Mouse (Mus musculus) limb, embryonic 14.5 days (tissue): Measurements from ENCODE around the gene Nle1. TPM values are rescaled to one million over a fixed set of nuclear protein-coding genes. Genes with fewer than 3 reads are reported as not detected.
"Not testable (repeated sequence)": the region's sequence is repeated elsewhere in the genome, so short reads cannot be mapped to it uniquely, and the experiment has no call there.

Experiments used
- ATAC-seq: fragments of 200-750 bp; cut with Nextera tagmentation; 2 replicates; pipeline ENCODE4 v1.8.0; 2017; ENCODE audit warnings: low read depth, moderate number of reproducible peaks, moderate TSS enrichment; ENCODE audit not compliant: low FRiP score
- DNase-seq: peaks from one replicate; pipeline ENCODE4 v3.0.0-alpha.2; 2015; ENCODE audit warnings: low spot score
- H3K27ac ChIP-seq: fragments of 300-500 bp; sonication (generic); replicated peaks from 2 replicates; pipeline ENCODE4 v1.5.1; 2014; ENCODE audit warnings: low read depth, mild to moderate bottlenecking, low read length, moderate library complexity, mixed read lengths
- H3K27me3 ChIP-seq: fragments of 300-500 bp; sonication (generic); 2 replicates; pipeline ENCODE4 v1.6.1; 2014; ENCODE audit warnings: low read length, mixed read lengths; ENCODE audit not compliant: control insufficient read depth, insufficient read depth
- H3K36me3 ChIP-seq: fragments of 300-500 bp; sonication (generic); 2 replicates; pipeline ENCODE4 v1.6.1; 2014; ENCODE audit warnings: mild to moderate bottlenecking, low read length, moderate library complexity, mixed read lengths; ENCODE audit not compliant: control insufficient read depth, insufficient read depth
- H3K4me1 ChIP-seq: fragments of 300-500 bp; sonication (generic); 2 replicates; pipeline ENCODE4 v1.6.1; 2014; ENCODE audit warnings: antibody characterized with exemption, low read length, mixed read lengths; ENCODE audit not compliant: control insufficient read depth, insufficient read depth
- H3K4me2 ChIP-seq: fragments of 300-500 bp; sonication (generic); replicated peaks from 2 replicates; pipeline ENCODE4 v1.6.1; 2014; ENCODE audit warnings: low read depth, mild to moderate bottlenecking, low read length, moderate library complexity; ENCODE audit not compliant: severe bottlenecking
- H3K4me3 ChIP-seq: fragments of 300-500 bp; sonication (generic); replicated peaks from 2 replicates; pipeline ENCODE4 v1.5.1; 2014; ENCODE audit warnings: low read length
- H3K9ac ChIP-seq: fragments of 300-500 bp; sonication (generic); 2 replicates; pipeline ENCODE4 v1.6.1; 2014; ENCODE audit warnings: mild to moderate bottlenecking, low read depth, low read length, moderate library complexity; ENCODE audit not compliant: severe bottlenecking
- H3K9me3 ChIP-seq: fragments of 300-500 bp; sonication (generic); 2 replicates; pipeline ENCODE4 v1.6.1; 2016; ENCODE audit warnings: low read length; ENCODE audit not compliant: control insufficient read depth
- POLR2A ChIP-seq: fragments of 200-500 bp; IDR thresholded peaks from 2 replicates; pipeline ENCODE4 v1.8.0; 2012; ENCODE audit warnings: inconsistent platforms, mild to moderate bottlenecking, moderate library complexity, borderline replicate concordance; ENCODE audit not compliant: insufficient read depth, insufficient read length; ENCODE audit errors: extremely low read depth
- WGBS: fragments of 180-500 bp; shearing (Covaris S2); extraction: QIAGEN DNeasy Blood & Tissue Kit; methylation state at CpG from one replicate; pipeline ENCODE4 v1.1.7; 2014; 5-methylcytosine and 5-hydroxymethylcytosine counted together
- polyA plus RNA-seq, 2 experiments: library from polyadenylated mRNA; depleted of rRNA in 1 of 2; stranded (reverse) in 1 of 2; unstranded in 1 of 2; fragments of >200 nt; fragmentation: Nextera tagmentation in 1 of 2; extraction: Ambion mirVana in 1 of 2; gene quantifications; 2 replicates each; pipeline versions ENCODE4 v1.2.1 to v1.2.3; 2012 to 2014

Gene Nle1
- polyA plus RNA-seq, 2 experiments = 30.0 to 81.6 TPM

DNA sequence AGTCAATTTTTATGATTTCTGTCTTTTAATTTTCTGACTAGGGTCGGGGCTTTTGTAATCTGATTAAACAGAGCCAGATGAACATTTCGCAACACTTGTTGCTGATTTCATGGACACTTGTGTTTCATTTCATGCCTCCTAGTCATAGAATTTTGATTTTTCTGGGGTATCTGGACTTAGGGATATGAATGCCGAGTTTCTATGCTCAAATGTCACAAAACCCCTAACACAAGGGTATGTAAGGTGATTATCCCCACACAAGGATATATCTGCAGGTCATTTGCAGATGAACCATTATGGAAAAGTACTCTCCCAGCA is 21.4 kb upstream of the Nle1 start:
- H3K4me1 ChIP-seq = peaks cover 3% of the 10 kb centered on the region; the same call in 1 of the 2 replicates
- no peak overlapping the region for H3K4me2 ChIP-seq
- H3K9me3 ChIP-seq = no peaks in the 10 kb centered on the region
- no peaks in the 10 kb centered on the region for H3K36me3 ChIP-seq
- TF ChIP-seq POLR2A = no peak
- H3K4me3 ChIP-seq = no peak overlapping the region
- WGBS = 44% methylated on average over 3 of the region's 3 CpGs
- H3K9ac ChIP-seq = no peak overlapping the region
- H3K27me3 ChIP-seq = peaks cover 62% of the 10 kb centered on the region
- ATAC-seq (no peak), DNase-seq (no peak)
- no peak overlapping the region for H3K27ac ChIP-seq

DNA sequence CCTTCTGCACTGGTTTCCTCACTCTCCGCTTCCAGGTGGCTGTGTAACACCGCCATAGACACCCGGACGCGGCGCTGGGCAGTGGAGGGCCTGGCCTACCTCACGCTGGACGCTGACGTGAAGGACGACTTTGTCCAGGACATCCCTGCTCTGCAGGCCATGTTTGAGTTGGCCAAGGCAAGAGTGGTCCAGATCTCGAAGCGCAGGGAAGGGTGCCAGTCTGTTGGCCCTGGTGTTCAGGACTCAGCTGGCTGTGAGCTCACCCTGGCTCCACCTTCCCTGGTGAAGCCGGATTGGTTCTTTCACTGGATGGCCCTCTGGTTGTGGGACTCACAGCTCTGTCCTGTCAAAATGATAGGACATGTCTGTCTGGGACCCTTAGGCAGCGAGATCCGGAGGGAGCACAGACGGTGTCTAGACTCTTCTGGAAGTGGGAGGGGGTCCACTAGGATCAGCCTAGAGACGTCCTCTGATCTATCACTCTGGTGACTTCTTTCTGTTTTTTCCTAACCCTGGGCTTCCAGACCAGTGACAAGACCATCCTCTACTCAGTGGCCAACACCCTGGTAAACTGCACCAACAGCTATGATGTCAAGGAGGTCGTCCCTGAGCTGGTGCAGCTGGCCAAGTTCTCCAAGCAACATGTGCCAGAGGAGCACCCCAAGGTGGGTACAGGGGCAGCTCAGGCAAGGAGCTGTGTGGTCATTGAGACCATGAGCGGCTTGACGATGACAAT is 20.9 kb upstream of the Nle1 start:
- Histone ChIP-seq H3K36me3 (no peaks in the 10 kb centered on the region), H3K9ac (no peak overlapping the region), H3K27me3 (peaks cover 57% of the 10 kb centered on the region), H3K9me3 (no peaks in the 10 kb centered on the region), H3K4me1 (peaks cover 3% of the 10 kb centered on the region; the same call in 1 of the 2 replicates), H3K4me2 (no peak overlapping the region), H3K27ac (no peak overlapping the region), H3K4me3 (no peak overlapping the region)
- DNase-seq (no peak), ATAC-seq (no peak)
- 24% methylated on average over 20 of the region's 20 CpGs for WGBS
- TF ChIP-seq POLR2A = no peak

DNA sequence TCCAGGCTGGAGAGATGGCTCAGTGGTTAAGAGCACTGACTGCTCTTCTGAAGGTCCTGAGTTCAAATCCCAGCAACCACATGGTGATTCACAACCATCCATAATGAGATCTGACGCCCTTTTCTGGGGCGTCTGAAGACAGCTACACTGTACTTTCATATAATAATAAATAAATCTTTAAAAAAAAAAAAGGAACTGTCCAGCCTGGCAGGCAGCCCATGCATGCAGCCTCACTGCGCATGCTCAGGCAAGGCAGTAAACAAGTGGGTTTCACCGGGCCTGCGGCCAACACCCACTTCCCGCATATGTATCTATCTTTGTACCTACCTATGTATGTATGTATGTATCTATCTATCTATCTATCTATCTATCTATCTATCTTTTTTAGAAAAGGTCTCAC is 15.7 kb upstream of the Nle1 start:
- not testable (repeated sequence) for H3K4me1 ChIP-seq, H3K27ac ChIP-seq, H3K9me3 ChIP-seq, H3K36me3 ChIP-seq, ATAC-seq, DNase-seq, H3K9ac ChIP-seq, H3K4me2 ChIP-seq, H3K4me3 ChIP-seq
- 72% methylated on average over 6 of the region's 6 CpGs for whole genome bisulfite sequencing
- peaks cover 22% of the 10 kb centered on the region for H3K27me3 ChIP-seq

DNA sequence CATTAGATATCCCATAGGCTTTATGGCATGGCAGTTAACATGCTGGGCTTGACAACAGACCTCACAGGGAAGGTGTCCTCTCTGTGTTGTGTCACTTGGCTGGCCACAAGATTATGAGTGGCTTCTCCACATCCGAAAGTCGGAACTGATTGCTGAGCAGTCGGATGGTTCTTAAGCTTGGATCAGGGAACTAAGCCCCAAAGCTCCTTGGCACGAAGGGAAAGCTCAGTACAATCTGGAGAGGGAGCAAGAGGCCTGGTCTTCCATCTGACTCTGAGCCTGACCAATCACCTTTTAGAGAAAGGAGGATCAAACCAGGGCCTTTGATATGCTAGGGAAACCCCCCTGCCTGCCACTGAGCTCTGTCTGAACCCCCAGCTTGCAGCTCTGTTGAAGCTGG is 13.5 kb upstream of the Nle1 start:
- 56% methylated on average over 4 of the region's 4 CpGs for WGBS
- Histone ChIP-seq H3K27me3 (peaks cover 4% of the 10 kb centered on the region; the same call in 1 of the 2 replicates), H3K4me2 (no peak overlapping the region), H3K9ac (no peak overlapping the region), H3K9me3 (no peaks in the 10 kb centered on the region), H3K4me3 (no peak overlapping the region), H3K4me1 (no peaks in the 10 kb centered on the region), H3K27ac (no peak overlapping the region), H3K36me3 (no peaks in the 10 kb centered on the region)
- DNase-seq (no peak), ATAC-seq (no peak)
- TF ChIP-seq POLR2A = no peak

DNA sequence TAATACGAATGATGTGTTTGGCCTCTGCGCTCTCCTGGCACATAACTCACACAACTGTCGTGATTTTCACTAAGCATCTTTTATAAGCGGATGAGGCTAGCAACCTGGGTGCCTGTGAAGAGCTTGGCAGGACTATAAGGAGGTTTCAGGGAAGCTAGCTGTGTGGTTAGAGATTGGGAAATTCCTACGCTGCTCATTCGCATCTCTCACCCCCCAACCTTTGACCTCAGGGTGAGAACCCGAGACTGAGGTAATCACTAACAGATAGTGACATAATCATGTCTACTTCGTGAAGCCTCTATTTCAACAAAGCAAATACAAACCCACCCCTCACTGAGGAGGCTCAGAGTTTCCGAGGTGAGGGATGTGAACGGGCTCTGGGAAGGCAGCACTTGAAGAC is 12.6 kb upstream of the Nle1 start:
- TF ChIP-seq POLR2A = no peak
- Histone ChIP-seq H3K9me3 (no peaks in the 10 kb centered on the region), H3K27ac (no peak overlapping the region), H3K27me3 (0 out of 2 replicates have a peak, but pooled peaks cover under 1% of the 10 kb centered on the region), H3K4me2 (no peak overlapping the region), H3K9ac (no peak overlapping the region), H3K4me1 (no peaks in the 10 kb centered on the region), H3K4me3 (no peak overlapping the region), H3K36me3 (no peaks in the 10 kb centered on the region)
- 38% methylated on average over 10 of the region's 10 CpGs for WGBS
- no peak for DNase-seq
- ATAC-seq = no peak
